Mouse (Mus musculus): ENCODE measurements around the gene Bcas3.

- TF ChIP-seq POLR2A (IDR thresholded peaks at IDR 0.05; ENCODE audit: borderline replicate concordance, low read depth, low read length) (no peak), CTCF (IDR thresholded peaks at IDR 0.05; ENCODE audit: low read depth, low read length) (no peak)
These were observed 425.0 kb downstream of the Bcas3 start for GRCm38 (mm10) chr11:85777950-85778349.
